Mouse (Mus musculus) liver, postnatal 0 days (tissue): Measurements from ENCODE around the gene Wnk2.

ENCODE experiments used
- CTCF ChIP-seq: sonication (generic); IDR thresholded peaks from 2 replicates; pipeline ENCODE4 v1.5.1; 2016; ENCODE audit warnings: antibody characterized with exemption, low read depth
- EP300 ChIP-seq: IDR thresholded peaks from 2 replicates; pipeline ENCODE4 v1.6.1; 2016; ENCODE audit warnings: antibody characterized with exemption, low read depth, mild to moderate bottlenecking

DNA sequence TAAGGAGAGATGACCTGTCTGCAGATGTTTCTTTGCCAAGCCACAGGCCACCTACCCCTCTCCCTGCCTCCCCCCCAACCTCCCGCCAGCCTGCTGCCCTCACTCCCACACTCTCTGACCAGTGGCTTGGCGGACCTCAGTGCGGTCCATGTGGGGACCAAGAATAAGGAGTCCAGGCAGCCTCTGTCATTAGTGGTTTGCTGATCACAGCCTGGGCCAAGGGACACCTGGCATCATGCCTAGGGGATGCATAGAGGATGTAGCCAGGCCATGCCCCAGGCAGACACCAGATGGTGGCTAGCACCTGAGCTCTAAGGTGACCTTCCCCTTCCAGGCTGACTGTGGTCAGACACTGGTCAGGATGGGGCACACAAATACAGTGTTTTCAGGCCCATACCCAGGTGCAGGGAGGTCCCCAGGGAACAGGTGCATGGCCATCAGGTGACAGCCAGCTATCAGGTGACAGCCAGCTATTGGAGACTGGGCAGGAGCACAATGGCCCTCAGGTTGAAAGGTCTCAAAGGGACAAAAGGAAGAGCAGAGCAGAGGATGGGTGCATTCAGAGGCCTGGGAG, 33.7 kb upstream of the Wnk2 start:
- no peak for TF ChIP-seq EP300
- TF ChIP-seq CTCF = no peak
